Mouse (Mus musculus) urinary bladder, postnatal 25 days (tissue): Measurements from ENCODE around the gene Il34.

Experiments
- DNase-seq: peaks from one replicate; pipeline ENCODE4 v3.0.0; 2022; ENCODE audit warnings: low spot score

Gene Il34

DNA sequence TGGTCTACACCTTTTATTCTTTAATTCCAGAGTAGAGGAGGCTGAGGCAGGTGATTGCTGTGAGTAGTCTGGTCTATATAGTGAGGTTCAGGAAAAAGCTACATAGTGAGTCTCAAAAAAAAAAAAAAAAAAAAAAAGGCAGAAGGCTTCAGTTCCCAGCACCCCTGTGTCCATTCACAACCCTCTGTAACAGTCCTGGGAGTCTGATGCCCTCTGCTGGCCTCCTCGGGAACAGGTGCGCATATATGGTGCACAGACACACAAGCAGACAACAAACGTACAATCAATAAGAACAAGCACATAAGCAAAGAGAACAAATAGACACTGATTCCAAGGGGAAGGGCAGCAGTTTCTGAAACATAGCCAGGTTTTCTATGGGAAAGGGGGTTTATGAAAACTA, 29.4 kb downstream of the Il34 start:
- DNase-seq: no peak

DNA sequence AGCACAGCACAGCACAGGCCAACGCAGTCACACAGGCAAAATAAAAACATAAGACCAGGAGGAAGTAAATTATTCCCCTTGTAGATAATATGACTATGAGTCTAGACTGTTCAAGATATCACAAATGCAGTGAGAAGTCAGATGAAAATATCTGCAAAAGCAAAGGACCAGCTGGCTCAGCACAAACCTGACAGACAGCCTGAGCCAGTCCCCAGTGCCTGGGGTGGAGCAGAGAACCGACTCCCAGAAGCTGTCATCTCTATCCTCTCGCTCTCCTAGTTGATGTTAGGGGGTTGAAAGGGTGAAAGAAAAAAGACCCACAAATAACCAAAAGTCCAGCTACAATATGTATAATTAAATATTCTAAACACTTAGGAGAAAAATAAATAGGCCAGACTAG, 30.0 kb downstream of the Il34 start:
- DNase-seq: no peak

DNA sequence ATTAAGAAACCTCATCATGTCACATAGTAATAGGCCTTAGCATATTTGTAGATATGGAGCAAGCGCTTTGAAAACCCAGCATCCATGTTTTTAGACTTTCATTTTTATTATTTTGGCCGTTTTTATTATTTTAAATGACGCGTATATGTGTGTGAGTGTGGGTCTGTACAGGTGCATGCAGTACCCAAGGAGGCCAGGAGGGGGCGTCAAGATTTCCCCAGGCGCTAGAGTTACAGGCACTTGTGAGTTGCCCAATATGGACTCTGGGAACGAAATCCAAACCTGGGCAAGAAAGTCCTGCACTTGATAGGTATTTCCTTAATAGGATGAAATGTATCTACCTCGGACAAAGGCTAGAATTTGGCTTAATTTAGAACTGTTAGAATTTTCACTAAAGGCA, 30.4 kb downstream of the Il34 start:
- no peak for DNase-seq

DNA sequence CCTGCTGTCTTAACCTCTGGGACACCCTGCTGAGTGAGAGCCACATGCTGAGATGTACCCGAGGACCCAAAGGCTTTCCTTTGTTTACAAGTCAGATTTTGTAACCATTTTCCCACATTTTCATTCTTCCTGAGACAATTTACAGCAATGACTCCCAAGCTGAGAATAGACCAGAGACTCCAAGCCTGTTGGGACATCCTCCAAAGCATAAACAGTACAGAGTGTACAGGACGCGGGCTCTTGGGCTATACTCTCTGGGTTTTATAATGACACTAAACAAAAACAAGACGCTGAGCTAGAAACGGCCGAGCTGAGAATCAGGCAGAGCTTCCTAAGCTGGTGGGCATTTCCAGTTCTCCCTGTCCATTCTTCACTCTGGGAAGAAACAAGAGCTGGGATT, 31.0 kb downstream of the Il34 start:
- no peak for DNase-seq

DNA sequence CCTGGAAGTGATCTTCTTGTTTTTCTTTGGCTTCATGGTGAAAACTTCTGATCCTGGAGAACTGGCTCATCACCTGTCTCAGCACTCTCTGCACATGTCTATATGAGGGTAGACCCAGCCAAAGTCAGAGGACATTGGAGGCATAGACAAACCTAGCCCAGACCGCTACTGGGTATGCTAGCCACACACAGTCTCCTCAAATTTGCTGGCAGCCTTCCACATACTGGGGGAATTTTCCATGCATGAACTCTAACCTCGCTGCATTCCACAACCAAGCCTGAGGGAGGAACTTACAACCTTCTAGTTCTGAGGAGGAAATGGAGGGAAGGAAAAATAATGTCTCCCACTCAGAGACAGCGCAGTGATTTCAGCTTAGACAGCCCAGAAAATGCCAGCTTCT, 31.7 kb downstream of the Il34 start:
- DNase-seq: no peak

DNA sequence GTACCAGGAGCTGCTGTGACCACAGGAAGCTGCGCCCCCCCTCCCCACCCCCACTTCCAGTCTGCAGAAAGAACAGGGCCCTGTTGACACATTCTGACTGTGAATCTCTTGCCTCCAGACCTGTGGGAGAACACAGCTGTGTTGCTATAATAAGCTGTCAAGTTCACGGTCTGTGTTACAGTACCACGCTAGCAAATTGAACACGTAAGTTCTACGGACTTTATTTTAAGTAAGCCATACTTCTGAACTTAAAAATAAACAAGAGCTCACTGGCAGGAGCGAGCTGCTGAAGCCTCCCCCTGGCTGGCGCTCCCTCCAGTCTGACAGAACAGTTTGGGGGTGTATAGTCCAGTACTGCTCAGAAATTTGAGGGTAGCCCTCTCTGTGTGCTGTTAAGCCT, 33.3 kb downstream of the Il34 start:
- DNase-seq: no peak

DNA sequence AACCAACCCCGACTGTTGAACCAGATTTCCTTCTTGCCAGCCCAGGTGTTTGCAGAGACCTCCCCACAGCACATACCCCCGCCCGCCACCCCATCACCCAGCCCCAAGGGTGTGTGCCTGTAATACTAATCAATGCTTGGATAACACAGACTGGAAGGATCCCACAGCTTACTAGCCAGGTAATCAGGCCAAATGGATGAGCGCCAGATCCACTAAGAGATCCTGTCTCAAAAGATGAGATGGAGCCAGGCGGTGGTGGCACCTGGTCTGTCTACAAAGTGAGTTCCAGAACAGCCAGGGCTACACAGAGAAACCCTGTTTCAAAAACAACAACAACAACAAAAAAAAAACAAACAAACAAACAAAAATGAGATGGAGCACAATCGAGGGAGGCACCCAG, 38.5 kb downstream of the Il34 start:
- DNase-seq: no peak

DNA sequence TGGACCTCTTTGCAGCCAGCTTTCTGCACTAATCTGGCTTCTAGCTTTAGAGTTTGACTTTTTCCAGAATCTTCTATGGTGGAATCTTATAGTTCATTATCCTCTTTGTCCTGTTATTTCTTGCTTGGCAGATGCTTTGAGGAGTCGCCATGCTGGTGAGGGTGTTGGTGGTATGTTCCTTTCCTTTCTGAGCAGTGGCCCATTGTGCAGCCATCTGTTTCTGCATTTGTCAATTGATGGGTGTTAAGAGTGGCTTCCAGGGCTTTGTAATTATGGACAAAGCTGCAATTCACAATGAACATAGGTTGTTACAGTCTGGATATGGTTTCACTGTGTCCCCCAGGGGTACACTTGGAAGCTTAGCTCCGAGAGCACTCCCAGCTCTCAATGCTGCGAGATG, 41.1 kb downstream of the Il34 start:
- no peak for DNase-seq

DNA sequence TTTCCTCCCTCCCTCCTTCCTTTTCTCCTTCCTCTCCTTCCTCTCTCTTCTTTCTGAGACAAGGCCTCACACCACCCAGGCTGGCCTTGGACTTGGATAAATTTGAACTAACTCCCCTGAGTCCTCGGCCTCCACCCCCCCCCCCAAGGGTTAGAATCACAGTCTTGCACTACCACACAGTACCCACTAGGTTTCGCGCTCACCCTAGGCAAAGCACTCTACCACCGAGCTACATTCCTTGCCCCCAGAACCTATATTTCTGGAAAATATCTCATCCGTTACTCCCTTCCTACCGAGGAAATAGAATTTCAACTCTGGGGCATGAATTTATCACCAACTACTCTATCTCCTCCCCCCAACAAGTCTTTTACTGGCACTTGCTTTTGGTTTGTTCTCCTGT, 43.7 kb downstream of the Il34 start:
- DNase-seq: no peak

DNA sequence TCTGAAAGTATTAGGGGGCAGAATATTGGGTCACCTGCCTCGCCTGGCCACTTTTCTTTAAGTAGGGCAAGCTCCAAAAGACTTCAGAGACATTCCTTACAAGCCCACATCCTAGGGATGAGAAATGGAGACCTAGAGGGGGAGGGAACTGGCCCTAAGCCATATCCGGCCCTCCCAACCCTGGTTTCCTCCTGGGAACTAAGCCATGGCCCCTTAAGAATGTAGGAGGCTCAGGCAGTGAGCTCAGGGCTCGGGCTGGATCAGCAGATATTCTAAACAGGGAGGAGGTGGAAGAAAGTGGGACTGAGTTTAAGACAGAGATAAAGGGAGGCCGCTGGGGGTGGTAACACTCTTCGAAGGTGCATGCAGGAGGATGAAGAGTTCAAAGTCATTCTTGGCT, 44.5 kb downstream of the Il34 start:
- no peak for DNase-seq

DNA sequence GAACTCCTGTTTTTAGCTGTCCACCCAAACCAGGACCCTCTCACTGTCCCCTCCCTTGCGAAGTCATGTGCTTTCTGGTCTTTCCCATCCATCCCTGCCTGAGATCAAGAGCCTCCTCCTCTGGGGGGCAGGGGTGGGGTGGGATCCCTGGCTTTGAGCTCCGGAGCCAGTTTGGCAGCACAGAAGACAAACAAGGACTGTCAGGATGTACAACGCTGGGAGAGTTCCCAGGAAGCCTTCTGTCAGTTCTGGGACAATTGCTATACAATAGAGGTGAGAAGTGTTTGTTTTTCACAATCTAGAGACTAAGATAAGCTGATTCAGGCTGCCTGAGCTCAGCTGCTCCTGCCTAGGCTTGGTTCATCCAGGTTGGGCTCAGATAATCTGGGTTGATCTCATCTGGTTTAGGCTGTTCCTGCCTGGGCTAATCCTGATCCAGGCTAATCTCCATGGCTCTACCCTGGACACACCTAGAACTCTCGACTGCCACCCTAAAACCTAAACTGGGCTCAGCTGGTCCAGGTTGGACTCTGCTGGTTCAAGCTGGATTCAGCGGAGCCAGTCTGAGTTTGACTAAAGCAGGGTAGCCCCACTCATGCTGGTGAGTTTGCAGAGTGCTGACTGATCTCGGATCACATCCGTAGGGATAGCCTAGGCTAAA, 45.3 kb downstream of the Il34 start:
- DNase-seq: no peak

DNA sequence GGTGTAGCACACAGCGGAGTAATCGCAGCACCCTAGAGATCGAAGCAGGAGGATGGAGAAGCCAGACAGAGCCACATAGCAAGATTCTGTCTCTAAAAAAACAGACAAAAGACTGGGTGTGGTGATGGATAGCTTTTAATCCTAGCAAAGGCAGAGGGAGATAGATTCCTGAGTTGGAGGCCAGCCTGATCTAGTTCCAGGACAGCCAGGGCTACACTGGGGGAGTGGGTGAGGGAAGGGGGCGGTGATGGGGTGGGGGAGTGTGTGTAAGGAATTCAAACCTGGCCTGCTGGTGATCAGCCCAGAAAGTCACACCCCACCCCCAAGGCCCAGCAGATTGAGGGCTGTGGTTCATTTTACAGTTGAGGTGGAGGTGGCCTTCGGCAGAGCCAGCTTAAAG, 49.5 kb downstream of the Il34 start:
- DNase-seq: no peak

DNA sequence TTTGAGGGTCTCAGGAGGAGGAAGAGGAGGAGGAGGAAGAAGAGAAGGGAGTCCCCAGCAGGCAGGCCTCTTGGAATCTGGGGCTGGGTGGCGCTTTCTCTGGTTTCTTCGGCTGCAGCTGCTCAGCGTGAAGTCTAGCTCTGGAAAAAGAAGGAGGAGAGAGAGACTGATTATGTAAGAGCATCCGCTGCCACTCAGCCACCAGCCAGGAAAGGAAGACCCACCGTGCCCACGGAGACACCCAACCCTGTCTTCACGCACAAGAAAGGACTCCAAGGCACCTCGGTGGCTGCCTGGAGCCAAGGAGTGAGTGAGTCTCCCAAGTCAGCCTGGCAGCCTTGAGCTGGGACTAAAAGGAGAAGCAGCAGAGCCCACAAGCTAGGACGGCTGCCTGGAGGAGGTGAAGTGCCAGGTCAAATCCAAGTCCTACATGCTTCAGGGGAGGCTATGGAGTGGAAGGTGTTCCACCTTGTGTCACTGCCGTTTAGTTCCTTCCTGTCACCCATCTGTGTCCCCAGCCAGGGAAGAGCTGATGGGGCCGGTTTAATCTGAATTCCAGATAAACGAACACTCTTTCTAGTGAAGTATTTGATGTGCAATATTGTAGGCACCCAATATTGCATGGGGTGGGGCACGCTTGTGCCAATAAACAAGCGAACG, 50.1 kb downstream of the Il34 start:
- no peak for DNase-seq

DNA sequence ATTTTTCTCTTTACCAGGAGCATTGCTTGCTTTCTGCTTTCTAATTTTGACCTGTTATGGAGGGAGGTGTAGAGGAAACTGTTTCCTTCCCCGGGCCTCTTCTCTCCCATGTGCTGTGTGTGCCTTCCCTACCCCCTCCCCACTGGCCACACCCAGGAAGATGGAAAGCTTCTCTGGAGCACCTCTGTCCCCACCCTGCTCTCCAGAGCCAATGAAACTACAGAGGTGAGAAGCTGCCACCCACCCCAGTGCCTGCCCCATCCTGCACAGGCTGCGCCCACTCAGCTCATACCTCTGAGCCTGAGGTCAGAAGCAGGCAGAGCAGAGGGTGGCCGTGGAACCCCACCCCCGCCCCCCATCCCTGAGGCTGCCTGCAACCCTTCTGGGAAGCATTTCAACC, 51.0 kb downstream of the Il34 start:
- no peak for DNase-seq

DNA sequence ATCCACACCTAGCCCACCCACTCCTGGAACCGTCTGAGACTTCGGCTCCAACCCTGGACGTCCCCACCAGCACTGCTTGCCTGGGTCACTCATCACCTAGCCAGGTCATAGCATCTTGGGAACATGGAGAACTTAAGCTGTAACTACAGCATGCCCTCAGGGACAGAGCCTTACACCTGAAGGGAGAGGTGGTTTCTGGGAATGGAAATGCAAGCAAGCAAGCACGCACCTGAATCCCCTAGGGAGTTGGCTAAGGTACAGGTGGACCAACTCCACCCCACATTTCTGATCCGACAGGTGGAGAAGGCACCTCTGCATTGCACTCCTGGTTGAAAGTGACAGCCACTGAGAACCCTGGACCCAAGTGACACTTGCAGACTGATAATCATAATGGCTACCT, 54.2 kb downstream of the Il34 start:
- DNase-seq: no peak

DNA sequence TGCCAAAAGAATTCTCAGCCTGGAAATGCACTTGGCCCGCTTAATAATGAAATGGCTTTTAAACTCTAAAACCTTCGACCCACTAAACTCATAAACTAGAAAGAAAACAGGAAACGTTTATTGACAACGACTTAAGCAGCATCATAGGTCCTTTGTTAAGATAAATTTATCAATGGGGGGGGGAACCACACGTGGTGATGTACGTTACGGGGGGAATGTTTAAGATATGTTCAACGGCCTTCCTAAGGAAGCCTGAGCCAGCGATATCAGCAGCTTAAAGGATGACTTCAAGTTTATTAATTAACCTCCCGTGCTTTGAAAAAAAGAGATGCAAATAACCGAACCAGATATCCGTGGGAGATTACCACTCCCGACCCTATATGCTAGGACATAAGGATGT, 55.5 kb downstream of the Il34 start:
- DNase-seq: no peak

DNA sequence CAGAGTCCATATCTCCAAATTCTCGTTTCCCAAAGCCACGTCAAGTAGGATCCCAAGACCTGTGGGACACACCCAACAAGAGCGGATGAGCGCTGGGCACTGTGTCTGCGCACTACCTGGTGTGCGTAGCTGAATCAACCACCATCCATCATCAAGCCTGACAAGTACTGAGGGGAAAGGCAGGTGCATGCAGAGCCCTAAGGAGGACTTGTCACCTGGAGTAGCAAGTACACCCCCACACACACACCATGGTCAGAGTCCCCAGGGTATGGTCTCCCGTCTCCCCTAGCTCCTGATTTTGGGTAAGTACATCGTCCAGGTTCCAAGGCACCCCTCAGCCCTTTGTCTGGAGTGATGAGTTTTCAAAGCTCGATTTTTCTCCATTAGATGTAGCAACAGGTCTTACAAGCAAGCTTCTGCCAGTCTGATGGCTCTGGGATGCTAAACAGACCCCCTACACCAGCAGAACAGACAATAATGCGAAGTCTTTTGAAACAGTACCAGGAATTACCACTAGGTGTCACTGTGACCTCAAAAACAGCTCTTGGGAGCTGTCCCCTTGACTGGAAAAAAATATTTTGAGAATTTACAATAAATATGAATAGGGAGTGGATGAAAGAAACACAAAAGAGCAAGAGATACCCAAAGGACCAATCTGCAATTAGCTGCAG, 56.1 kb downstream of the Il34 start:
- peak; percentile 40 for DNase-seq

DNA sequence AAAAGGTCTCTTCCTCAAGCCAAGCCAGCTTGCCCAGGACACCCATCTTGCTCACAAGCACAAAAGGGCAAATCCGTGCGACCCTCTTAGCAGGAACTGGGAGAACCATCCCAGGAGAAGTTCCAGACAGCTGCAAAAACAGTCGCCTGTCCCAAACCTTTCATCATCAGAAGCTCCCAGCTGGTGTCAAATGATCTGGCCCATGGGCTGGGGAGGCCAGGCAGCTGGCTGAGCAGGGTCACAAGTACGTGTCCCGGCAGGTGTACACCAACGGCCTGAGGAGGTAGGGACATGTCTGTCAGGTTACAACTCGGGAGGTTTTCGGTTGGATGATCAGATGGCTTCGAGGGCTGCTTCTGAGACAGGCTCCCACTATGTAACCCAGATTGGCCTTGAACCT, 59.1 kb downstream of the Il34 start:
- no peak for DNase-seq

DNA sequence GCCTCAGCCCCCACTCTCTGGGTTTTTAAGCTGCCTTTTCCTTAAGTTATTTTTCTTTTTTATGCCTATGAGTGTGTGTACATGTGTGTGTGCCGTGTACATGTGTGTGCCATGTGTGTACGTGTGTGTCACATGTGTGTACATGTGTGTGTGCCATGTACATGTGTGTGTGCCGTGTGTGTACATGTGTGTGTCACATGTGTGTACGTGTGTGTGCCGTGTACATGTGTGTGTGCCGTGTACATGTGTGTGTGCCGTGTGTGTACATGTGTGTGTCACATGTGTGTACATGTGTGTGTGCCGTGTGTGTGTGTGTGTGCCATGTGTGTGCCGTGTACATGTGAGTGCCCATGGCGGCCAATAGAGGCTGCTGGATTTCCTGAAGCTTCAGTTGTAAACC, 60.6 kb downstream of the Il34 start:
- DNase-seq: no peak

DNA sequence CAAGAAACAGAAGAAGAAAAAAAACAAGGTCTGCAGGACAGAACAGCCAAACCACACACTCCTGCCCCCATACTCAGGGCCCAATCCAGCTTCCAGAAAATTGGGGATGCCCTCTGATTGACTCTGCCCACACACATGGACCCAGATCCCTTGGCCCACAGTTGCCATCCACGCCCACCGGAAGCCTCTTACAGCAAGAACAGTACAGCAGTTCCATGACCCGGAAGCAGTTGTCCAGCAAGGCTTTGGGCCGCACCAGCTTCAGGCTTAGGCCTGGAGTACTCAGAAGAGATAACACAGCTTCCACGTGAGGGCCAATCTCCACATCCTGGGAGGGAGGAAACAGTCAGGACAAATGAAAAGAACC, 63.3 kb downstream of the Il34 start:
- no peak for DNase-seq

DNA sequence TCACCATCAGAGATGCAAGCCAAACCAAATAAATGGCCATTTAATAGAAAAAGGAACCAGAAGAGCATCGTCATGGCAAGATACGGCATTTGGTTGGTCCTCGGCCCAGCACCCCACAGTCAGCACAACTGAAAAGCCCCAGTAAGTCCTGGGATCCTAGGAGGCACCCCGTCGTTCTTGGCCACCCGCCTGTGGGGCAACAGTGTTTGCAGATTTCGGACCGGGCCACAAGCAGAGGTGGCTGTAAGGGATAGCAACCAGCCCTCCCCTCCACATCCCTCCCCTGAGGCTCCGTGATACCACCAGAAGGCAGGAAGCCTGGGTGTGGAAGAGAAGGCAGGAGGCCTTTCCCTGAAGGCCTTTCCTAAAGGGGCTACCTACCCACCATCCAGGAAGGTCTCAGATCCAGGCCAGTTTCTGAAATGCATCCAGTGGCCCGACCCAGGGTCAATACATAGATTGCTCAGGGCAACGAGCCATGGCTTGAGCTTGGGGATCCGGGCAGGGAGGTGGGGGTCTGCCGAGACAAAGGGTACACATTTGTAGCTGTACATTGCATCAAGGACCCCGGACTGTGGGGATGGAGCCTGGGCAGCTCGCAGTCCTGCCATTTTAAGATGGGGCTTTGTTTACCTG, 63.8 kb downstream of the Il34 start:
- no peak for DNase-seq

DNA sequence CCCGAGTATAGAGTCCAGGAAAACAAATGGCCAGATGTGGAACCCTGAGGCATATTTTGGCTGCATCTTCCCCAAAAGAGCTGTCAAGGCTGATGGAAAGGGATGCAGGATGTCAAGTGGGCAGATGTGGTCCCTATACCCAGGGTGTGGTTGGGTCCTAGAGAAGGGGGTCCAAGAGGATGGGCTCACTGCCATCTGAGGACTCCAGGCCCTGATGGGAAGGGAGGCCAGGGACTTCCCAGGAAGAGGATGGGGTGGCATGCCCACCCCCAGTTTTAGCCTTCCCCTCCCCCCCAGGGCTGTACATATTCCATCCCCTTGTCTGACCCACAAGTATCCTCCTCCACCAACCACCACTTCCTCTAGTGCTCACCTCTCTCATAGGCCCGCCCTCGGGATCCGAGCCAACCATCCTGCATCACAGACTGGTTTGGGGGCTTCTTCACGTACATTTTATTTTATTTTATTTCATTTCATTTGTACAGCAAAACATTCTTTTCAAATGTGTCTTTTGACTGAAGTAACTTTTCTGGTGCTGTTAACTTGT, 65.0 kb downstream of the Il34 start:
- DNase-seq: no peak

DNA sequence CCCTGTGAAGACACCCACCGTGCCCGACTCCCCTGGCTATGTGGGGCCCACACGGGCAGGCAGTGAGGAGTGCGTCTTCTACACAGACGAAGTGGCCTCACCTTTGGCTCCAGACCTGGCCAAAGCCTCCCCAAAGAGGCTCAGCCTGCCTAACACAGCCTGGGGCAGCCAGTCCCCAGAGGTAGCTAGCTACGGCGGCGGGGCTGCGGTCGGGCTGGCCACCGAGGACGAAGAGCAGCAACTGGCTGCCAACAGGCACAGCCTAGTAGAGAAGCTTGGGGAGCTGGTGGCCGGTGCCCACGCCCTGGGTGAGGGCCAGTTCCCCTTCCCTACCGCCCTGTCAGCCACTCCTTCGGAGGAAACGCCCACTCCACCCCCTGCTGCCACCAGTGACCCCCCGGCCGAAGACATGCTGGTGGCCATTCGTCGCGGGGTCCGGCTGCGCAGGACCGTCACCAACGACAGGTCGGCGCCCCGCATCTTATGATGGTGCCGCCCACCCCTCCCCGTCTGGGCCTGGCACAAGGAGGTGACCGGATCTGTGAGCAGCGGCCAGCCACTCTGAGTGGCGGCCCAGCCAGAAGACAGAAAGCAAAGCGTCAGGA, 67.0 kb downstream of the Il34 start:
- no peak for DNase-seq
